Mouse (Mus musculus) liver, adult 2 months (tissue): ENCODE measurements around the gene Gm10447.

Experiments
- CTCF ChIP-seq: fragments of 200-500 bp; IDR thresholded peaks from 2 replicates; pipeline ENCODE4 v1.5.1; 2011; ENCODE audit warnings: low read depth, low read length, control low read depth
- POLR2A ChIP-seq: fragments of 200-500 bp; IDR thresholded peaks from 2 replicates; pipeline ENCODE4 v1.6.1; 2011; ENCODE audit warnings: low read length, control low read depth; ENCODE audit not compliant: insufficient read depth; ENCODE audit errors: extremely low read depth

GRCm38 (mm10) chr11:53485719-53486118 is 28.8 kb upstream of the Gm10447 start:
- TF ChIP-seq CTCF (no peak), POLR2A (no peak)
